Mouse (Mus musculus): ENCODE data around the gene Pitpna. TPM values are rescaled to one million over a fixed set of nuclear protein-coding genes. Genes with fewer than 3 reads are reported as not detected.

Gene Pitpna
- total and polyA plus RNA-seq, 2 experiments from 2014 or later = 90.7 to 109 TPM

DNA sequence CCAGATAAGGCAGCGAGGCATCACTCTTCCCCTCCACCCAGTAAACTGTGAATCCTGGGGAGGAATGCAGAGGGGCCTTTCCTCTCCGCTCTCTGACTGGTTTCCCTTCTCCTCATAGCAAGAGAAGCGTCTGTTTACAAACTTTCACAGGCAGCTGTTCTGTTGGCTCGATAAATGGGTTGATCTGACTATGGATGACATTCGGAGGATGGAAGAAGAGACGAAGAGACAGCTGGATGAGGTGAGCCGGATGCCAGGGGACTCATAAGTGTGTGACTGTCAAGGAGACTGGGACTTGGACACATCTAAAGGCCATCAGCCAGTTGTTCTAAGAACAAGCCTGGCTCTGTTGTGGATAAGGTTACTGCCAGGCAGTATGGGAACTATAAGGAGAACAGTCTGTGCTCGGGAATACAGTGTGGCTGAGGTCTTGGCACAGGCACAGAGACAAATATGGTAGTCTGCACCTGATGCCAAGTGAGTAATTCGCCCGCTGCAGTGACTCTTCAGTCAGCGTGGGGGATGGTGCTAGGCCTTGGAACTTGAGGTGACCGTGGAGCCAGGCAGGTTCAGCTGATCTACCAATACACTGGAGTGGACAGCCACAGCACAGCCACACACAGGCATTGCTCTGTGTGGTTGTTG is 32.4 kb downstream of the Pitpna start:
- H3K9ac ChIP-seq (replicated peaks; ENCODE audit: low read length) = no peak overlapping the region

GRCm38 (mm10) chr11:75621426-75621825 is 33.5 kb downstream of the Pitpna start:
- Histone ChIP-seq H3K4me1 (ENCODE audit: insufficient read depth, low read length) (no peaks in the 10 kb centered on the region), H3K9ac (replicated peaks; ENCODE audit: low read length) (no peak overlapping the region), H3K27ac (no peak overlapping the region), H3K27me3 (ENCODE audit: insufficient read depth, low read length) (no peaks in the 10 kb centered on the region), H3K36me3 (ENCODE audit: insufficient read depth, low read length) (peaks cover 54% of the 10 kb centered on the region), H3K4me3 (ENCODE audit: low read length) (no peak overlapping the region), H3K9me3 (ENCODE audit: low read length) (no peaks in the 10 kb centered on the region), H3K4me2 (ENCODE audit: low read depth, low read length) (no peak overlapping the region)
- WGBS = 92% methylated on average over 2 of the region's 2 CpGs
- ATAC-seq = no peak
- TF ChIP-seq CTCF (IDR thresholded peaks at IDR 0.05; ENCODE audit: low read depth) = no peak
- DNase-seq (ENCODE audit: low spot score) = no peak

More for the DNA sequence above, 32.4 kb downstream of the Pitpna start:
- DNase-seq (ENCODE audit: low spot score) (peak; percentile 5), ATAC-seq (no peak)
- no peaks in the 10 kb centered on the region for H3K27me3 ChIP-seq (ENCODE audit: insufficient read depth, low read length)
- no peaks in the 10 kb centered on the region for H3K9me3 ChIP-seq (ENCODE audit: low read length)
- no peak overlapping the region for H3K4me3 ChIP-seq (ENCODE audit: low read length)
- WGBS = 85% methylated on average over 12 of the region's 12 CpGs
- TF ChIP-seq CTCF (IDR thresholded peaks at IDR 0.05; ENCODE audit: low read depth) = no peak
- peaks cover 43% of the 10 kb centered on the region for H3K36me3 ChIP-seq (ENCODE audit: insufficient read depth, low read length)
- H3K4me1 ChIP-seq (ENCODE audit: insufficient read depth, low read length) = no peaks in the 10 kb centered on the region
- 0 out of 2 replicates have a peak overlapping the region, but pooled peaks have one; percentile 41 for H3K27ac ChIP-seq
- no peak overlapping the region for H3K4me2 ChIP-seq (ENCODE audit: low read depth, low read length)

- Histone ChIP-seq H3K9ac (replicated peaks; ENCODE audit: low read length) (no peak overlapping the region), H3K4me1 (ENCODE audit: insufficient read depth, low read length) (no peaks in the 10 kb centered on the region), H3K27me3 (ENCODE audit: insufficient read depth, low read length) (no peaks in the 10 kb centered on the region), H3K4me2 (ENCODE audit: low read depth, low read length) (no peak overlapping the region), H3K9me3 (ENCODE audit: low read length) (no peaks in the 10 kb centered on the region), H3K36me3 (ENCODE audit: insufficient read depth, low read length) (peaks cover 62% of the 10 kb centered on the region), H3K4me3 (ENCODE audit: low read length) (no peak overlapping the region), H3K27ac (no peak overlapping the region)
- ATAC-seq (no peak), DNase-seq (ENCODE audit: low spot score) (no peak)
- 92% methylated on average over 2 of the region's 2 CpGs for WGBS
- no peak for TF ChIP-seq CTCF (IDR thresholded peaks at IDR 0.05; ENCODE audit: low read depth)
Observed at GRCm38 (mm10) chr11:75622588-75623329, 34.9 kb downstream of the Pitpna start.

DNA sequence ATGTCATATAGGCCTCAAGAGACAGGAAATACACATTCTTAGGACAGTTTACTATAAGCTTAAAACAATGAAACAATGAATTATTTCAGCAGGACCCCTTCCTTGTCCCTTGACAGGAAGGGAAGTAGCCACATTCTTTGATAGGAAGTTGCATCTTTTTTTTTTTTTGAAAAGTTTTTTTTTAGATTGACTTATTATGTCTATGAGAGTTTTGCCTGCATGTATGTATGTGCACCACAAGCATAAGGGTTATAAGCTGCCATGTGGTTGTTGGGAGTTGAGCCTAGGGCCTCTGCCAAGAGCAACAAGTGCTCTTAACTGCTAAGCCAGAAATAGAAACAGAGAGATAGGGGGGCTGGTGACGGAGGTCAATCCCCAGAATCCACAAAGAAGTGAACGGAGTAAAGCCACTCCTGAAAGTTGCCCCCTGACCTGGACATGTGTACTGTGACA is 36.2 kb downstream of the Pitpna start:
- peaks cover 62% of the 10 kb centered on the region for H3K36me3 ChIP-seq (ENCODE audit: insufficient read depth, low read length)
- no peak overlapping the region for H3K9ac ChIP-seq (replicated peaks; ENCODE audit: low read length)
- 76% methylated on average over 2 of the region's 2 CpGs for WGBS
- no peak for DNase-seq (ENCODE audit: low spot score)
- no peaks in the 10 kb centered on the region for H3K4me1 ChIP-seq (ENCODE audit: insufficient read depth, low read length)
- TF ChIP-seq CTCF (IDR thresholded peaks at IDR 0.05; ENCODE audit: low read depth) = no peak
- H3K27ac ChIP-seq = 0 out of 2 replicates have a peak overlapping the region, but pooled peaks have one; percentile 6
- no peak overlapping the region for H3K4me2 ChIP-seq (ENCODE audit: low read depth, low read length)
- no peaks in the 10 kb centered on the region for H3K27me3 ChIP-seq (ENCODE audit: insufficient read depth, low read length)
- H3K4me3 ChIP-seq (ENCODE audit: low read length) = no peak overlapping the region
- ATAC-seq = no peak
- no peaks in the 10 kb centered on the region for H3K9me3 ChIP-seq (ENCODE audit: low read length)

GRCm38 (mm10) chr11:75625820-75626219 is 37.9 kb downstream of the Pitpna start:
- H3K4me2 ChIP-seq (ENCODE audit: low read depth, low read length) = no peak overlapping the region
- no peak for ATAC-seq
- peaks cover 46% of the 10 kb centered on the region for H3K36me3 ChIP-seq (ENCODE audit: insufficient read depth, low read length)
- no peak for DNase-seq (ENCODE audit: low spot score)
- no peaks in the 10 kb centered on the region for H3K4me1 ChIP-seq (ENCODE audit: insufficient read depth, low read length)
- H3K27ac ChIP-seq = no peak overlapping the region
- H3K27me3 ChIP-seq (ENCODE audit: insufficient read depth, low read length) = no peaks in the 10 kb centered on the region
- H3K9me3 ChIP-seq (ENCODE audit: low read length) = no peaks in the 10 kb centered on the region
- WGBS = 87% methylated on average over 4 of the region's 4 CpGs
- H3K4me3 ChIP-seq (ENCODE audit: low read length) = no peak overlapping the region
- H3K9ac ChIP-seq (replicated peaks; ENCODE audit: low read length) = no peak overlapping the region
- TF ChIP-seq CTCF (IDR thresholded peaks at IDR 0.05; ENCODE audit: low read depth) = no peak

DNA sequence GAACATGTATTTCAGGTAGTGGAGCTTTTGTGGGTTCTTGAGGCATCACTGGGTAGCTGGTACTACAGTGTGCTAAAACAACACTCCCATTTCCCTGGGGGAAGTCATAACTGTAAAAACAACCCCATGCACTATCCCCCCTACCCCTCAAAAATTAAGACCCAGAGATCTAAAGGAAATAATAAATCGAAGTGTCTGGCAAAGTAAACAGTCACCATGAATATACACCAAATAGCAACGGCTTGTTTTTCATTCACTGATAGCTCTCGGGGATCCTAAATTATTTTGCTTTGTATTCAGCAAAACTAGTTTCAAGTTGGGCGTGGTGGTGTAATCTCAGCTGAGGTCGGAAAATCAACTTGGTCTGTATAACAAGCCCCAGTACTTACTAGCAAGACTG is 42.2 kb downstream of the Pitpna start:
- peak overlapping the region; percentile 84 for H3K4me2 ChIP-seq (ENCODE audit: low read depth, low read length)
- TF ChIP-seq CTCF (IDR thresholded peaks at IDR 0.05; ENCODE audit: low read depth) = no peak
- H3K4me1 ChIP-seq (ENCODE audit: insufficient read depth, low read length) = peaks cover 8% of the 10 kb centered on the region; the same call in 1 of the 2 replicates
- peak overlapping the region; percentile 77 for H3K27ac ChIP-seq
- H3K9me3 ChIP-seq (ENCODE audit: low read length) = no peaks in the 10 kb centered on the region
- H3K4me3 ChIP-seq (ENCODE audit: low read length) = peak overlapping the region; percentile 70
- H3K36me3 ChIP-seq (ENCODE audit: insufficient read depth, low read length) = peaks cover 33% of the 10 kb centered on the region
- ATAC-seq (no peak), DNase-seq (ENCODE audit: low spot score) (no peak)
- no peaks in the 10 kb centered on the region for H3K27me3 ChIP-seq (ENCODE audit: insufficient read depth, low read length)
- peak overlapping the region; percentile 58 for H3K9ac ChIP-seq (replicated peaks; ENCODE audit: low read length)
- WGBS = 12% methylated on average over 5 of the region's 5 CpGs

All from hindbrain, postnatal 0 days (tissue).